Mouse (Mus musculus) frontal cortex, postnatal 14 days (tissue): Measurements from ENCODE around the gene Notch1.

Experiments used
- DNase-seq, 2 experiments: peaks; one replicate each; pipeline ENCODE4 v3.0.0; 2022; ENCODE audit warnings: low spot score in 2 of 2

Notch1 gene

GRCm38 (mm10) chr2:26446671-26447070, 69.8 kb downstream of the Notch1 start:
- no peak for DNase-seq

DNA sequence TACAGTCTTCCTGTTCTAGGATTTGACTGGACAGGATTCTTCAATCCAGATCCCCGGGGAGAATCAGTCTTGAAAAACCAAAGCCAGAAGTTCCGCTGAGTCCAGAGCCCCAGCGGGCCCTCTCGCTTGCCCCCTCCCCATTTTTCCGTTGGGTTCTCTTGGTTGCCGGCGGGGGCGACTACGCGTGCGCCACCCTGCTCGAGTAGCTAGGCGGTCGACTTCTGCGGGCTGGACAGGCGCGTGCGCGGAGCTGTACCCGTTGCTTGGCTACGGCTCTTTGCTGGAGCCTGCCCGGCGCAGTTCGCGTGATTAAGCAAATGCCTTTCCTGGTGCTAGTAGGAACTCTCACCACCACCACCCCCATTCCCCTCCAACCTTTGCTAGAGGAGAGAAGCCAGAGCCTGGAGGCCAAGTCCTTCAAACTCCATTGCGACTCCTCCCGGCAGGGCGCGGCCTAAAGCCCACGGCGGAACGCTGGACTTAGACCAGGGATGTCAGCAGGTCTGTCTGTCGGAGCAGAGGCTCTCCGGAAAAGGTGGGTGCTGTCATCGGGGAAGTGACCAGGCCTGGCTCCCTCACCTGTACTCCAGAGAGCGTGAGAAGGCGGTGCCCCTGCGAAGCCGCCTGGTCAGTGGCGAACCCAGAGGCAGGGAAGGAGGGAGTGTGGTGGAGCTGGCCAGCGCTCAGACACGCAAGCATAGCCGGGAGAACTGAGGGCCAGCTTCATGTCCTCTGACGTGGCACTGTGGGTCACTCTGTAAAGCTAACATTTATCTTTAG, 70.6 kb downstream of the Notch1 start:
- peak; percentile 94 to 95 for DNase-seq

GRCm38 (mm10) chr2:26444946-26445665, 71.4 kb downstream of the Notch1 start, which contains the start of gene Sec16a:
Sec16a (minus strand) TSS chr2:26445216.
- DNase-seq: peak; percentile 99 to 100

DNA sequence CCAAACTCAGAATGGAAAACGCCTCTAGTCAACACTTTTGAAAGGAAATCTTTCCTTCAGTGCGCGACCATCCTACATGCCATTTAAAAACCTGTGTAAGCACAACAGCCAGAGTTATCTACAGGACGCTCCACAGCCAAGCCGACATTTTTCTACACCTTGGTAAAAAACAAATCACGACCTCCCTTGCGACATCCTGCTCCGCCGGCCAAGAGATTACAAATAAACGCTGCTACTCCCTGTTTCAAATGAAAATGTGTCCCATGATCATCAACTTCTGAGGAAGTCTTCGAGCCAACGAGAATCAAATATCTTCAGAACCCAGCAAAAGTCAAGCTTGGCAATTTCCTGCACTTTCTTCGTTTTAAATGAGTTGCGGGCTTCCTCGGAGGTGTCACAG, 72.1 kb downstream of the Notch1 start:
- no peak for DNase-seq

DNA sequence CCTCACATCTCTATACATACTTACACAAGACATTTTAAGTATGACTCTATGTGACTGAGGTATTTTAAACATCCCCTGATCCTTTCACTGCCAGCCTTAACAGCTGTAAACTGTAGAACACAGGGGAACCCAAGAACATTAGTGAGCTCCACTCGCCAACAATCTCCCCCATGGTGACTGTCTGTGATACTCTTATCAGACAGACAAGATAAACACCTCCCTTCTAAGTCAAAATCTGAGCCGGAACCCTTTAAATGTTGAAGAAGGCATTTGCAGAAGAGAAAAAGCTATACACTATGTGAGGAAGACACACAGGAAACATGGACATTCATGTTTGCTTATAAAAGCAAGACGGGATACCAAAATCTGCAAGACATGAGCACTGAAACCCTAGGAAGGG, 72.6 kb downstream of the Notch1 start:
- no peak for DNase-seq

- DNase-seq: no peak
Measured at GRCm38 (mm10) chr2:26442843-26443242, 73.6 kb downstream of the Notch1 start.

- DNase-seq: no peak
Measured at GRCm38 (mm10) chr2:26441688-26442087, 74.8 kb downstream of the Notch1 start.

- DNase-seq: no peak
Measured at GRCm38 (mm10) chr2:26441261-26441660, 75.2 kb downstream of the Notch1 start.

- DNase-seq: no peak
Measured at GRCm38 (mm10) chr2:26439671-26440070, 76.8 kb downstream of the Notch1 start.

DNA sequence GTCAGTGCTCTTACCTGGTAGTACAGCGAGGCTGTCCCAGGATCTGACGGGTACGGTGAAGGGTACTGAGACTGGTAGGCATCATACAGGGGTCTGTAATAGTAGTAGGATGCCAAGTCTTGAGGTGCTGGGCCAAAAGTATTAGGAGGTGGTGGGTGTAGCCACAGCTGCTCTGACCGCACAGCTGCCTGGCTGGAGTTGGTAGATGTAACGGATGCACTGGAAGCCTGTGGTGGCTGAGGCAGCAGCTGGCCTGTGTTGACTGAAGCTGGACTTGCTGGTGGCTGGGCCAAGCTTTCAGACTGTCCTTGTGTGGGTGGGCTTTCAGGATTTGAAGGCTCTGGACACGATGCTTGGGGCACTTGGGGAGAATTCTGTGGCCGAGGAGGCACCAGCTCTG, 78.1 kb downstream of the Notch1 start:
- DNase-seq: no peak

DNA sequence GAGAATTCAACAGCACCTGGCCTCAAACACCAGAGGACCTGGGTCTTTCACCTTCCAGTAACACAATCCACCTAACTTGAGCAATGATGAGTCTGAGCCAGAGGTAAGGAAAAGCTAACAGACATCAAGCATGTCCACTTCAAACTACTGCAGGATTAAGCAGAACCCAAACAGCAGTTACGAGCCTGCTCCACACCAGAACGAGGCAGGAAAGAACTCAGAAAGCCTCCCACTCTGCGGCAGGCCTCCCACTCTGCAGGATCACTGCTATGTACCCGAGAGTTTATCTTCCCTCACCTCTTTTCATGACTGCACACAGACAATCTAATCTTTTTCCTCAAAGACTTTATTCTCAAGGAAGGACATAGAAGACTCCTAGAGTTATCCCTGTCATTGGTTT, 79.2 kb downstream of the Notch1 start:
- no peak for DNase-seq

DNA sequence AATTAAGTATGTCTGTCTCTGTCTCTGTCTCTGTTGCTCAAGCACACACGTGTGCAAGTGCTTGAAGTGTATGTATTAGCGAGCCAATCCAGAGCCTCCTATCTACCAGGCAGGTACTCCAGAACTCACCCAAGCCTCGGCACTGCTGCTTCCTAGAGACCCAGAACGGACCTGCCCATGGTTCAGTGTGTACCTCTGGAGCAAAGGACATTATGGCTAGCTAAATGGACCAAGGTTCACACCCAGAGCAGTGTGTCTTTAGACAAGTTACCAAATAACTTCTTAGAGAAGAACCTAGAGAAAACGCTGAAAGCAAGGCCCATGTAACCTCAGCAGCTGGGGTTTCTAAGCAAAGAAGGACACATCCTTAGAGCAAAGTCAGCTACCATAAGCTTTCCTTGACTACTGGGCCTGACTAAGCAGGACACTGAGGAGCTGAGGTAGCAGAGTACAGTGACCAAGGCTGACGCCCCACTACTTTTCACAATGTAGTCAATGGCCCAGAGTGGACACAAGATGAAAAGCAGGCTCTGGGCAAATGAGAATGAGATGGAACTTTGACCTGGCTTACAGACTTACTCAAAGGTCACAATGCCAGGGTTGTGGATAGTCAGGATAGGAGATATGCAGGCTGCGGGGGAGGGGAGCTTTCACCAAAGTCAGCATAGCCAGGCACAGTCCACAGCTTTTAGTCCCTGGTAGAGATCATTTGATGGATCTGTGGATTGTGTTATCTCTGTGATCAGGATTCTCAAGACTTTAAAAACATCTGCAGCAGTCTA, 81.5 kb downstream of the Notch1 start:
- no peak for DNase-seq

GRCm38 (mm10) chr2:26429851-26430250, 86.6 kb downstream of the Notch1 start:
- no peak for DNase-seq

DNA sequence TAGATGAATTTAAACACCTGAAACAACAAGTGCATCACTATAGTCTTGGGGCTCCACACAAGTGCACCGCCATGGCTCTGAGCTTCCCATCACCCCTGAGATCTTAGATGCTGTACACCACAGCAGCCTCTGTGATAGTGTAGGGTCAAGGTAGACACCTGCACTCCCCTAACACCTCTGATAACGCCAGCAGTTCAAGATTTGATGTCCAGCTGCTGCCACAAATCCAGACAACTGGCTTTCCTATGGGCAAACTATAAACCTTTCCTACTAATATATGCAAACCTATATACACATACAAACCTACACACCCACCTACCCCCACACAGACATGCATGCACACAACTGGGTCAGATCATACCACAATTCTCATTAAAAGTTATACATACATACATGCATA, 91.9 kb downstream of the Notch1 start:
- DNase-seq: no peak

- no peak for DNase-seq
Measured at GRCm38 (mm10) chr2:26423086-26423485, 93.4 kb downstream of the Notch1 start.

GRCm38 (mm10) chr2:26421969-26422368, 94.5 kb downstream of the Notch1 start:
- no peak for DNase-seq

DNA sequence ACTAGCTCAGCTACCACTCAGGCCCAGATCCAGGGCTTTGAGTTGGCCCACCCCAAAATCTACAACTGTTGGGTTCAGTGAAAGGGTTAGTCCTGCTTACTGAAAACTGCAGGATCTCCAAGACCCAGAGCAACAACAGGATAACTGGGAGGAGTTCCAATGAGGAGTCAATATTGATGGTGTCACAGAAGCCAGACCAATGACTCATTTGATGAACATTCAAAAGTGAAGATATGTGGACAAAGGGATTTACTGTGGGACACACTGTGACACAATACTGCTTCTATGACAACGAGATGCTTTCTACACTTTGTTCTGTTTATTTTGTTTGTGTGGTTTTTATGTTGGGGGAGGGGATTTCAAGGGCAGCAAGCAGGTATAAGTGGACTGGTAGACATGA, 98.3 kb downstream of the Notch1 start:
- DNase-seq: no peak

DNA sequence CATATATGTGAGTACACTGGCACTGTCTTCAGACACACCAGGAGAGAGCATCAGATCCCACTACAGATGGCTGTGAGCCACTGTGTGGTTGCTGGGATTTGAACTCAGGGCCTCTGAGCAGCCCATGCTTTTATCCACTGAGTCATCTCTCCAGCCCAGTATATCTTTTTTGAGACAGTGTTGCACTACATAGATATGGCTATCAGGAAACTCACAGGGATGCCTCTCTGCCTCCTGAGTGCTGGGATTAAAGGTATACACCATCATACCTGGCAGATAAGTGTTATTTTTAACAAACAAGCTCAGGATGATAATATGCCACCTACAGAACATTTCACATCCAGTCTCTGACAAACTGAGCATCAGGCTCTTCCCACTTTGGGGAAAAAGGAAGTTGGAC, 99.4 kb downstream of the Notch1 start:
- no peak for DNase-seq

DNA sequence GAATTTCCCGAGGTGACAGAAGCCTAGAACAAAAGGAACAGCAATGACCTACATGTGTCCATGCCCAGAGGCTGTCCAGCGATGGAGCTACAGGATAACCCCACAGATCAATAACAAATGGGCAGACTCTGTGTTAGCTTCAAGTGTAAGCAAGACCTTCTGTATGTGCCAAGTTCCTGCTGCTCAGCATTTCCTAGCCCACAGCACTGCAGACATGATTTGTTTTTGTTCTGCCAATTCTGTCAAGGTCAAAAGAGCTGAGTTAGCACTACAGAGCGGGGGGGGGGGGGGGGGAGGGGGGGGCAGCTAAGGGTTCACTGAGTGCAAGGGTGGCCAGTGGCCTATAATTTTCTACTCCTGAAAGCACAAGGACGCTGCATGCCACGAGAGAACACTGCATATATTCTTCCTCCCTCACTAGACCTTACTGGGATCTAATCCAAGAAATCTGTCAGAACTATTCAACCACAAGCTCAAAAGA, 105.5 kb downstream of the Notch1 start:
- no peak for DNase-seq

DNA sequence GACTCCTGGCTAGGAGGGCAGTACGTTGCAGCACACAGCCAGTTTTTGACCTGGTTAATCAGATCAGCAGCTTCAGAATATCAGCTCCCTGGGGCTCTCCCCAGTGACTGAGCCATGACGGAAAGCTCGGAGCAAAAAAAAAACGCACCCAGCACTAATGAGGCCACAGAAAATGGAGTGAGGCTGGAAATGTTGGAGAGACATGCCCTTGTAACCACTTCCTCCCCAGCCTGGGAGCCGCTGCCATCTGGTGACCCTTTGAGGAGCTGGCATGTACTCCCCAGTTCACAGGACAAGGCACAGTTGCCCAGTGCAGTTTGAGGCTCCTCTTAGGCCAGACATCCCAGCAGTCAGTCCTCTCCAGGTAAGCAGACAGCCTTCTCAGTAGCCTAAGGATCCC, 106.4 kb downstream of the Notch1 start:
- DNase-seq: no peak

DNA sequence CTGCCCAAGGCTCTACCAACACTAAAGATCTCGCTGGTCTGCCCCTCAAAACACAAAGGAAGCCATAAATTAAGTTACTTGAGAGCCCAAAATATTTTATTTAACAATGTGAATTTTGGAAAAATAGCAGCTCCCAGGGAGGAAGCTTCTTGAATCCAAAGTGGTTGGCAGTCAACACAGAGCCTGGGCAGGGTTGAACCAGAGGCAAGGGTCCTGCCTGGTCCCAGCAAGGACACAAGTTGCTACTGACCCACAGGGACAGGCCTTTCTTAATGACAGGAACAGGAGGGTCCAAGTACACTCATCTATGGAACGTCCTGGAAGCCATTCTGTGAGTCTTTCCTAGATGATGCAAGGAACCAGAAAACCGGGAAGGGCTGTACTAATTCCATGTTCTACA, 107.1 kb downstream of the Notch1 start:
- no peak for DNase-seq
